Mouse (Mus musculus): ENCODE measurements at regions not wholly inside any gene's neighbourhood (a gene's known extent, or its start where the extent isn't known, plus 50 kb on each side); places are given as distances from the start of the nearest gene placed in this dataset.

DNA sequence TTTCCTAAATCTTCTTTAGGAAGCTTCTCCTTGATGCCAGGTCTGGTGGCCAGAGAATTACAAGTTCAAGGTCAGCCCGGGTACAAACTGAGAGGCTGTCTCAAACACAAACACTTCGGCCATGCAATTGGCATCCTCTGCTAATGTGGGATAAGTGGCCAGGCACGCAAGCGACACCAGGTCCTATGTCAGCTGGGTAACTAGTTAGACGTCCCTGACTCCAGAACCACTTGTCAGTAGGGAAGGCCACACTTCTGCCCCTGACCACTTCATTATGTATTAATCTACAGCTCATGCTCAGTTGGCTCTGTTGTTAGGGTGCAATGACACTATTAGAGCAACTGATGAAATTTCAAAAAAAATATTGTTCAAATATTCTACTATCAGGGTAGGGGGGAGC, 149.5 kb upstream of the Tshz3 start:
- DNase-seq = no peak

DNA sequence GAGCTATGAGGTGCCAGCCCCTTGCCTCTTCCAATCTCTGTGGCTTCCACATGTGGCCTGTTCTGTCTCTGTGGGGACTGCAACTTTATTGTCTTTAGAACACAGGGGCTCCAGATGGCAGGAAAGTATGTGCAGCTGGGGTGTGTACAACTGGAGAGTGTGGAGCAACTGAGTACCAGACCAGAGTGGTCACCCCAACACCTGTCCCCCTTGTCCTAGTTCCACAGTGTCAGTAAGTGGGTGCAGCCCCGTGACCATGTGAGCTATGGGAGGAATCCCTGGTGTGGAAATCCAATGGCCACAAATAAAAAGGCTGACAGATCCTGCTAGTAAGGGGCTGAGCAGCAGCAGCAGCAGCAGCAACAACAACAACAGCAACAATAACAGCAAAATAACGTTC, 126.9 kb upstream of the Tshz3 start:
- no peak for DNase-seq

DNA sequence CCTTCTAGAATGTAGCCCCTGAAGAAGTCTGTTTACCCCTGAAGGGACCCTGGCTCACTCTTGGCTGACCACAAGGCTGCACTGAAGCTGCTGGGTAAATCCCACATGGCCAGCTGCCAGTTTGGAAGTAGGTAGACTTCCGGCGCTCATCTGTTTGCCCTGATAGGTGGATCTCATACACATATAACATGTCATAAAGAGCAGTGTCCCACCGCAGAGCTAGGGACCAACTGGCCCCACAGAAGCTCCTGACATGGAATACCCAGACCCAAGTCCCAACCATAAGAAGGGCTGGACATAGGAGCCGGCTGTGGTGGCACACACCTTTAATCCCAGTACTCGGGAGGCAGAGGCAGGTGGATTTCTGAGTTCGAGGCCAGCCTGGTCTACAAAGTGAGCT, 115.8 kb upstream of the Tshz3 start:
- DNase-seq = no peak

DNA sequence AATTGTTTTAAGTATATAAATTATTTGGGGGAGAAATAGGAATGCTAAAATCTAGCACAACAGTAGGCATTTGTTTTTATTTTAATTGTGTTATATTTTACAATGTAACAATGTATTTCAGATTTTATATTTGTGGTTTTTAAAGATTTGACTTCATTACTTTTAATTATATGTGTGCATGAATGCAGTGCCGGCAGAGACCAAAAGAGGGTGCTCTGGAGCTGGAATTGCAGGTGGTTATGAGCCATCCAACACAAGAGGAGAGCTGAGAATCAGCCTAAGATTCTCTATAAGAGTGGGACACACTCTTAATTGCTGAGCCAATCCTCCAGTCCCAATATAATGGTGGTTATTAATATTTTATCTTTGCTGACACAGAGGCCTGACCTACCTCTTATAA, 112.9 kb upstream of the Tshz3 start:
- no peak for DNase-seq

DNA sequence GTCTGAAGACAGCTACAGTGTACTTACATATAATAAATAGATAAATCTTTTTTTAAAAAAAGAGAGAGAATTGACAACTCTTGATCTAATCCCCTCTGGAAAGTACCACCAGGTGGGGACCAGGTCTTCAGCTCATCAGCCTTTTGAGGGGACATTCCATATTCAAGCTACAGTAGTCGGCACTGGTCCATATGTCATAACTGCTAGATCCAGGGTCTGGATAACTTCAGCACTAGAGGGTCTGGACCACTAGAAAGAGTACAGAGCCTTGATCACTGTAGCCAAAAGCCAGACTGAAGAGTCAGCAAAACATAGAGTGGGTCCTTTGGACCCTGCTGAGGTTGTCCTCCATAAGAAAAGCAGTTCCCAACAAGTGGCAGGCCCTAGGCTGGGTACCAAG, 106.4 kb upstream of the Tshz3 start:
- no peak for DNase-seq

DNA sequence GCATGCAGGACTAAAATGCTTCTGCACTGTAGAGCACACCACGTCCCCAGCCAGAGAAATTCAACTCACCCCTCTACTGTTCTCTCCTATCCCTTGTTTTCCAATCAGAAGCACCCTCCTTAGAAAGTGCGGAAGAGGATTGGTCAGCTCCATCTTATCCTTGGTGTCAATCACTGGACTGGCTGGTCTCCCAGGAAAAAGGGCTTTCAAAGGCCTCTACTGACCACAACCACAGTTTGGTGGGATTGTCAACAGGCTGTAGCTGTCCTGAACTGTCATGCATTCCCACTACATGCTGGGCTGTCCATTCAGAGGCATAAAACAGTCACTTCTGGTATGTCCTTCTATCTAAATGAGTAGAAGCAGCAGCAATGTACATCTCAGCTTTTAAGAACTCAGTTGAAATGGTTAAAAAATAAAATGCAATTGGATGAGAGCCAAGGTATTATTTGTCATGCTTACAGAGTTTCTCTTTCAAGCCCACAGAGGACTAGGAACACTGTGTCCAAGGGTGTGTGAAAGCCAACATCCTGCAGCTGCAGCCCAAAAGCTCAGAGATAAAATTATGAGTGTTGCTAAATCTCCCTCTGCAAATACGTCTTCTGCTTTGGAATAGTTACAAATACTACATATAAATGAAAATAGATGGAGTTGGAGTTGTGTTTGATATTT, 101.2 kb upstream of the Tshz3 start:
- DNase-seq = no peak

DNA sequence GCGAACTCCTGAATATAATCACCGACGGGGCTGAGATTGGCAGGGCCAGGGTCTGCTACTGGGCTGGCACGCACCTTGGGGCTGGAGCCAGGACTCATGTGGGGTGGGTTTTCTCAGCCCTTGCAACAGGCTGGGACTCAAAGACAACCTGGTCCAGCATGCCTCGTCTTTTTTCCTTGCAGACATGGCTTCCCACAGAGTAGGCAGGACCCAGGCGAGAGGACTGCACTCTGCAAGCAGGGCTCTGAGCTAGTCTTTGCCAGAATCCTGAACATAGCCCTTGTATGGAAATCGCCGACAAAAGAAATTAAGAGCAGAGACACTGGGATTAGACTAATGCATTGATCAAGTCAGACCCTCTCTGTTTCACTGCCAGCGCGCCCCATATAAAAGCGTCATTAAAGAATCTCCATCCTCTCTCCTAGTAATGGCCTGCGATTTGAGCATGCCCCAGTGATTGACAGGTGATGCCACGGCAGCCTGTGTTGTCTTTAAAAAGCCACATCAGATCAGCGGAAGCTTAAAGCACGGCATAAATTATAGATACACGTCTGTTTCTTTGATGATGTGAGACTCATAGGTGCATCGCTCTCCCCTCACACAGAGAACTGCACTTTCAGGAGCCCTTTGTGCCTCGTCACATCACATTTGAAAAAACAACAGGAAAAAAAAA, 92.8 kb upstream of the Tshz3 start:
- DNase-seq = no peak

DNA sequence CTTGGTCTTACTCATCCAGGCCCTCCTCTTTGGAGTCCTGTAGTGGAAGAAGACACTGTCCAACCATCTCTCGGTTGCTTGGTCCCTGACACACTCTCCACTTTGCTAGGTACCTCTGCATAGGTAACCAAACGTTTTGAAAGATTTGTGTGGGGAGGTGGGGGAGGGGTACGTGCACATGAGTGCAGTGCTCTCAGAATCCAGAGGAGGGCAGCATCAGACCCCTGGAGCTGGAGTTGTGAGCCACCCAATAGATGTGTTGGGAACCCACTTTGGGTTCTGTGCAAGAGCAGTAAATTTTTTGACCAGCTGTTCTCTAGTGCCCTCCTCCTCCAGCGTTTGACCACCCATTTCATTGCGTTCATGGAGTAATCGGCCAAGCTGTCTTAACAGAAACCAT, 77.7 kb upstream of the Tshz3 start:
- DNase-seq = no peak

DNA sequence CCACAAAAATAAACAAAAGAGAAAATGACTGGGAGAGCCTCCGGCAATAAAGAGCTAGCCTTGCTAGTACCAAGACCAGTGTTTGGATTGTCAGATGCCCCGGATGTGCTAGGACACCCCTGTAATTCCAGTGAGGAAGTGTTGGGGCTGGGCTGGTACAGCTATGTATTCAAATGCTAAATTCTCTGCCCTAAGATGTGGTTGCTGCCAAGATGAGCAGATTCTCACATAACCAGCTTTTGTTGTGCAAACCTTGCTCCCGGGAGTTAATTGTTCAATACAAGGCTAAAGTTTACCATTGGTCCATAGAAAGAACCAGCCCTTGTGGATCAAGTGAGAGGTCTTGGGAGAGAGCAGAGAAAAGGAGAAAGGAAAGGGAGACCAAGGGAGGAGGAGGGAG, 53.7 kb upstream of the Tshz3 start:
- DNase-seq = no peak

Measured in lung, postnatal 14 days (tissue).